Mouse (Mus musculus) midbrain, embryonic 14.5 days (tissue): ENCODE data around the gene Fam129b. TPM values are rescaled to one million over a fixed set of nuclear protein-coding genes. Genes with fewer than 3 reads are reported as not detected.

Source experiments
- ATAC-seq: fragments of 200-750 bp; cut with Nextera tagmentation; 2 replicates; pipeline ENCODE4 v1.8.0; 2017; ENCODE audit warnings: moderate number of reproducible peaks, moderate library complexity; ENCODE audit not compliant: low FRiP score, low TSS enrichment
- DNase-seq: peaks from one replicate; pipeline ENCODE4 v3.0.0-alpha.2; 2015
- H3K27ac ChIP-seq: fragments of 300-500 bp; sonication (generic); replicated peaks from 2 replicates; pipeline ENCODE4 v1.5.1; 2014; ENCODE audit warnings: mild to moderate bottlenecking, low read depth, low read length, moderate library complexity
- H3K27me3 ChIP-seq: fragments of 300-500 bp; sonication (generic); 2 replicates; pipeline ENCODE4 v1.6.1; 2014; ENCODE audit warnings: low read length, control low read depth, mixed read lengths; ENCODE audit not compliant: control insufficient read depth, insufficient read depth
- H3K36me3 ChIP-seq: fragments of 300-500 bp; sonication (generic); 2 replicates; pipeline ENCODE4 v1.6.1; 2014; ENCODE audit warnings: low read length, control low read depth; ENCODE audit not compliant: control insufficient read depth, insufficient read depth
- H3K4me1 ChIP-seq: fragments of 300-500 bp; sonication (generic); 2 replicates; pipeline ENCODE4 v1.6.1; 2014; ENCODE audit warnings: mild to moderate bottlenecking, antibody characterized with exemption, low read length, control low read depth; ENCODE audit not compliant: control insufficient read depth, insufficient read depth
- H3K4me2 ChIP-seq: fragments of 300-500 bp; sonication (generic); 2 replicates; pipeline ENCODE4 v1.6.1; 2014; ENCODE audit warnings: mild to moderate bottlenecking, low read length, moderate library complexity
- H3K4me3 ChIP-seq: fragments of 300-500 bp; sonication (generic); replicated peaks from 2 replicates; pipeline ENCODE4 v1.5.1; 2014; ENCODE audit warnings: low read depth, low read length
- H3K9ac ChIP-seq: fragments of 300-500 bp; sonication (generic); replicated peaks from 2 replicates; pipeline ENCODE4 v1.6.1; 2014; ENCODE audit warnings: mild to moderate bottlenecking, low read length, moderate library complexity
- H3K9me3 ChIP-seq: fragments of 300-500 bp; sonication (generic); 2 replicates; pipeline ENCODE4 v1.6.1; 2016; ENCODE audit warnings: low read length, control low read depth, mixed read lengths; ENCODE audit not compliant: control insufficient read depth
- WGBS: fragments of 180-500 bp; shearing (Covaris S2); extraction: QIAGEN DNeasy Blood & Tissue Kit; methylation state at CpG from one replicate; pipeline ENCODE4 v1.1.7; 2014; 5-methylcytosine and 5-hydroxymethylcytosine counted together
- polyA plus RNA-seq: library from polyadenylated mRNA; unstranded; fragments of >200 nt; fragmentation: Nextera tagmentation; extraction: Ambion mirVana; gene quantifications from 2 replicates; pipeline ENCODE4 v1.2.1, GENCODE M21; 2014

Fam129b gene
- polyA plus RNA-seq, 1 experiment from 2014 or later: 13.6 TPM

GRCm38 (mm10) chr2:32908272-32908671 is 32.4 kb downstream of the Fam129b start:
- H3K4me2 ChIP-seq: no peak overlapping the region
- H3K27ac ChIP-seq: peak overlapping the region; percentile 42
- peaks cover 11% of the 10 kb centered on the region for H3K4me1 ChIP-seq
- H3K27me3 ChIP-seq: no peaks in the 10 kb centered on the region
- H3K4me3 ChIP-seq: no peak overlapping the region
- peak overlapping the region; percentile 23; the same call in 1 of the 2 replicates for H3K9ac ChIP-seq
- H3K9me3 ChIP-seq: no peaks in the 10 kb centered on the region
- DNase-seq (peak; percentile 67), ATAC-seq (no peak)
- 4% methylated on average over 6 of the region's 6 CpGs for WGBS
- H3K36me3 ChIP-seq: peaks cover 29% of the 10 kb centered on the region; the same call in 1 of the 2 replicates

GRCm38 (mm10) chr2:32908796-32909195 is 32.9 kb downstream of the Fam129b start:
- DNase-seq (no peak), ATAC-seq (no peak)
- no peak overlapping the region for H3K4me2 ChIP-seq
- H3K4me3 ChIP-seq: no peak overlapping the region
- peak overlapping the region; percentile 42; the same call in 1 of the 2 replicates for H3K27ac ChIP-seq
- H3K9ac ChIP-seq: peak overlapping the region; percentile 23; the same call in 1 of the 2 replicates
- WGBS: 29% methylated on average over 11 of the region's 11 CpGs
- H3K36me3 ChIP-seq: peaks cover 29% of the 10 kb centered on the region; the same call in 1 of the 2 replicates
- H3K9me3 ChIP-seq: no peaks in the 10 kb centered on the region
- no peaks in the 10 kb centered on the region for H3K27me3 ChIP-seq
- peaks cover 11% of the 10 kb centered on the region for H3K4me1 ChIP-seq

GRCm38 (mm10) chr2:32911639-32912182 is 35.8 kb downstream of the Fam129b start:
- Histone ChIP-seq H3K9me3 (no peaks in the 10 kb centered on the region), H3K27me3 (no peaks in the 10 kb centered on the region), H3K9ac (no peak overlapping the region), H3K4me3 (no peak overlapping the region), H3K4me2 (no peak overlapping the region), H3K36me3 (peaks cover 39% of the 10 kb centered on the region), H3K27ac (no peak overlapping the region), H3K4me1 (peaks cover 11% of the 10 kb centered on the region)
- no peak for ATAC-seq
- 85% methylated on average over 7 of the region's 7 CpGs for WGBS
- peak; percentile 16 for DNase-seq

- Histone ChIP-seq H3K4me1 (peaks cover 11% of the 10 kb centered on the region), H3K9ac (no peak overlapping the region), H3K27ac (no peak overlapping the region), H3K9me3 (no peaks in the 10 kb centered on the region), H3K4me2 (no peak overlapping the region), H3K36me3 (peaks cover 39% of the 10 kb centered on the region), H3K27me3 (no peaks in the 10 kb centered on the region), H3K4me3 (no peak overlapping the region)
- ATAC-seq (no peak), DNase-seq (peak; percentile 96)
- 33% methylated on average over 19 of the region's 19 CpGs for WGBS
Observed at GRCm38 (mm10) chr2:32912210-32912804, 36.4 kb downstream of the Fam129b start.

GRCm38 (mm10) chr2:32914362-32914761 is 38.4 kb downstream of the Fam129b start:
- no peak overlapping the region for H3K9ac ChIP-seq
- no peak; the same call in 1 of the 2 replicates for ATAC-seq
- peaks cover 56% of the 10 kb centered on the region for H3K36me3 ChIP-seq
- H3K4me2 ChIP-seq: no peak overlapping the region
- no peak for DNase-seq
- H3K4me1 ChIP-seq: no peaks in the 10 kb centered on the region
- H3K27ac ChIP-seq: no peak overlapping the region; the same call in 1 of the 2 replicates
- WGBS: 82% methylated on average over 5 of the region's 5 CpGs
- no peaks in the 10 kb centered on the region for H3K27me3 ChIP-seq
- no peak overlapping the region for H3K4me3 ChIP-seq
- H3K9me3 ChIP-seq: no peaks in the 10 kb centered on the region

- no peak overlapping the region for H3K27ac ChIP-seq
- 49% methylated on average over 3 of the region's 3 CpGs for WGBS
- no peaks in the 10 kb centered on the region for H3K27me3 ChIP-seq
- H3K36me3 ChIP-seq: peaks cover 61% of the 10 kb centered on the region
- H3K4me1 ChIP-seq: no peaks in the 10 kb centered on the region
- DNase-seq: peak; percentile 2
- H3K4me3 ChIP-seq: no peak overlapping the region
- H3K4me2 ChIP-seq: no peak overlapping the region
- no peaks in the 10 kb centered on the region for H3K9me3 ChIP-seq
- H3K9ac ChIP-seq: no peak overlapping the region
- no peak for ATAC-seq
Observed at GRCm38 (mm10) chr2:32914896-32915295, 39.0 kb downstream of the Fam129b start.

- ATAC-seq (no peak), DNase-seq (no peak)
- WGBS: 89% methylated on average over 11 of the region's 11 CpGs
- Histone ChIP-seq H3K36me3 (peaks cover 66% of the 10 kb centered on the region), H3K4me1 (no peaks in the 10 kb centered on the region), H3K9ac (no peak overlapping the region), H3K4me3 (no peak overlapping the region), H3K27ac (no peak overlapping the region), H3K4me2 (no peak overlapping the region), H3K27me3 (no peaks in the 10 kb centered on the region), H3K9me3 (no peaks in the 10 kb centered on the region)
Observed at GRCm38 (mm10) chr2:32917526-32917925, 41.6 kb downstream of the Fam129b start.

GRCm38 (mm10) chr2:32918391-32918790 is 42.5 kb downstream of the Fam129b start:
- Histone ChIP-seq H3K4me3 (no peak overlapping the region), H3K9ac (no peak overlapping the region), H3K4me2 (no peak overlapping the region), H3K27me3 (no peaks in the 10 kb centered on the region), H3K36me3 (peaks cover 70% of the 10 kb centered on the region), H3K9me3 (no peaks in the 10 kb centered on the region), H3K27ac (no peak overlapping the region), H3K4me1 (no peaks in the 10 kb centered on the region)
- no peak for ATAC-seq
- no peak for DNase-seq
- 88% methylated on average over 9 of the region's 9 CpGs for WGBS

- Histone ChIP-seq H3K9me3 (no peaks in the 10 kb centered on the region), H3K27ac (no peak overlapping the region), H3K27me3 (no peaks in the 10 kb centered on the region), H3K4me2 (no peak overlapping the region), H3K36me3 (peaks cover 81% of the 10 kb centered on the region), H3K4me3 (no peak overlapping the region), H3K9ac (no peak overlapping the region), H3K4me1 (no peaks in the 10 kb centered on the region)
- DNase-seq: no peak
- 83% methylated on average over 7 of the region's 7 CpGs for WGBS
- no peak for ATAC-seq
Observed at GRCm38 (mm10) chr2:32921235-32921634, 45.3 kb downstream of the Fam129b start.
